Mouse (Mus musculus) heart, postnatal 0 days (tissue): ENCODE measurements at regions not wholly inside any gene's neighbourhood (a gene's known extent, or its start where the extent isn't known, plus 50 kb on each side); places are given as distances from the start of the nearest gene placed in this dataset.
A peak's percentile ranks its signal among the peaks of the same experiment; 100 is the strongest.

Experiments
- ATAC-seq: fragments of 200-750 bp; cut with Nextera tagmentation; 2 replicates; pipeline ENCODE4 v1.8.0; 2017; ENCODE audit warnings: low read depth, moderate number of reproducible peaks, moderate library complexity; ENCODE audit not compliant: insufficient read depth
- DNase-seq: peaks from one replicate; pipeline ENCODE4 v3.0.0-alpha.2; 2016; ENCODE audit warnings: low spot score
- H3K27ac ChIP-seq: fragments of 300-500 bp; sonication (generic); 2 replicates; pipeline ENCODE4 v1.5.1; 2014; ENCODE audit warnings: low read depth, mild to moderate bottlenecking
- H3K27me3 ChIP-seq: fragments of 300-500 bp; sonication (generic); 2 replicates; pipeline ENCODE4 v1.6.1; 2014; ENCODE audit warnings: low read length, mixed read lengths; ENCODE audit not compliant: control insufficient read depth, insufficient read depth
- H3K36me3 ChIP-seq: fragments of 300-500 bp; sonication (generic); replicated peaks from 2 replicates; pipeline ENCODE4 v1.6.1; 2014; ENCODE audit warnings: low read length, mixed read lengths; ENCODE audit not compliant: control insufficient read depth, insufficient read depth
- H3K4me1 ChIP-seq: fragments of 300-500 bp; sonication (generic); 2 replicates; pipeline ENCODE4 v1.6.1; 2014; ENCODE audit warnings: antibody characterized with exemption; ENCODE audit not compliant: control insufficient read depth, insufficient read depth
- H3K4me2 ChIP-seq: fragments of 300-500 bp; sonication (generic); 2 replicates; pipeline ENCODE4 v1.6.1; 2014; ENCODE audit warnings: low read depth, mild to moderate bottlenecking, low read length, moderate library complexity
- H3K4me3 ChIP-seq: fragments of 300-500 bp; sonication (generic); 2 replicates; pipeline ENCODE4 v1.5.1; 2014; ENCODE audit warnings: low read depth, low read length
- H3K9ac ChIP-seq: fragments of 300-500 bp; sonication (generic); replicated peaks from 2 replicates; pipeline ENCODE4 v1.6.1; 2014; ENCODE audit warnings: low read depth, low read length, mixed read lengths
- H3K9me3 ChIP-seq: fragments of 300-500 bp; sonication (generic); replicated peaks from 2 replicates; pipeline ENCODE4 v1.6.1; 2016; ENCODE audit warnings: low read length; ENCODE audit not compliant: control insufficient read depth
- CTCF ChIP-seq: IDR thresholded peaks from 2 replicates; pipeline ENCODE4 v1.5.1; 2016; ENCODE audit warnings: antibody characterized with exemption, control low read depth, low read depth
- EP300 ChIP-seq: IDR thresholded peaks from 2 replicates; pipeline ENCODE4 v1.6.1; 2016; ENCODE audit warnings: antibody characterized with exemption, low read depth
- WGBS: fragments of 180-500 bp; shearing (Covaris S2); extraction: QIAGEN DNeasy Blood & Tissue Kit; methylation state at CpG from one replicate; pipeline ENCODE4 v1.1.7; 2014; 5-methylcytosine and 5-hydroxymethylcytosine counted together

DNA sequence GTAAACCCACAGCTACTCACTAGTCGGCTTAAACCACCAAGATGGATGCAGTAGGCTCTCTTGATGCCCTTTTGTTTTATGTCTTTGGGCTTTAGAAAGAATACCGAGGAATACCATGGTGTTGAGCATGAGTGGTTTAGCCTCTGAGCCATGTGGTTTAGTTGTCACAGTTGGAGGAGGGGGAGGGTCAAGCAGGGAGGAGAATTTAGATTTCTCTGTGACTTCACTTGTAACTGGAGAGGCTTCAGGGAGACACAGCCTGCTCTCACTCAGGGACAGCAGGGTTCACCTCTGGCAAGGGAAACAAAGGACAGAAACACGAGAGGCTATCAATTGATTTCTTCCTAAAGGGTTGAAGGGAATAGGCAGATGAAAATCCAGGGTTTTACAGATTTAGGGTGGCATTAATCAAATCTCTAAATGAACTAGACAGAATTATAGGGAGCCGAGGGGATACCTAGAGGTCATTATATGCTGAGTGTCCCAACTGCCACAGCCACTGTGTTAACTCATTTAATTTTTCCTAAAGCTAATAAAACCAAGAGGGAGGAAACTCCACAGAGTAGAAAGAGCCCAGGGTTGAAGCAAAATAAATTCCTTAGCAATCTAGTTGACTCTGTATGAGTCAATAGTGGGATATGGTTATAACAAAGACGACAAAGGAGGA lies 2113.7 kb upstream of the 5930422O12Rik start:
- peaks cover 9% of the 10 kb centered on the region; the same call in 1 of the 2 replicates for H3K4me1 ChIP-seq
- peak overlapping the region; percentile 36 for H3K4me2 ChIP-seq
- no peak overlapping the region for H3K9ac ChIP-seq
- DNase-seq = no peak
- no peak for ATAC-seq
- 38% methylated on average over 5 of the region's 5 CpGs for WGBS
- no peak overlapping the region for H3K27ac ChIP-seq
- H3K27me3 ChIP-seq = no peaks in the 10 kb centered on the region
- H3K4me3 ChIP-seq = no peak overlapping the region
- no peak for TF ChIP-seq EP300
- TF ChIP-seq CTCF = no peak
- no peaks in the 10 kb centered on the region for H3K36me3 ChIP-seq
- H3K9me3 ChIP-seq = 0 out of 2 replicates have a peak, but pooled peaks cover 2% of the 10 kb centered on the region

DNA sequence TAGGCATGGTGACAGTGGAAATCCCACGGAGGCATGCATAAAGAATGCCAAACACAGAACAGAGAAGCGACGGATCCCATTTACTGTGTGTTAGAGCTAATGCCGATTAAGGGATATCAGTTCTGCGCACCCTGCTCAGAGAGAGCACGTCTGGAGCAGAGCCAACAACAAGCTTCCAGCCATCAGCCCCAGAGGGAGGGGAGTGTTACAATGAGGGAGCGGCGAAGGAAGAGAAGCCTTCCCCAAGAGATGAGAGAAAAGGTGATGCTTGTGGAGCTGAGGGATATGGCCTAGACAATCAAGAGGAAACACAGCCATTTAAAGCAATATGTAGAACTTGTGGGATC lies 2113.2 kb upstream of the 5930422O12Rik start:
- DNase-seq (no peak), ATAC-seq (peak; percentile 47; the same call in 1 of the 2 replicates)
- 12% methylated on average over 8 of the region's 8 CpGs for WGBS
- Histone ChIP-seq H3K27me3 (no peaks in the 10 kb centered on the region), H3K4me2 (peak overlapping the region; percentile 36), H3K9ac (no peak overlapping the region), H3K27ac (no peak overlapping the region), H3K4me3 (no peak overlapping the region), H3K9me3 (0 out of 2 replicates have a peak, but pooled peaks cover 2% of the 10 kb centered on the region), H3K36me3 (no peaks in the 10 kb centered on the region), H3K4me1 (peaks cover 9% of the 10 kb centered on the region; the same call in 1 of the 2 replicates)
- TF ChIP-seq CTCF = no peak
- no peak for TF ChIP-seq EP300

DNA sequence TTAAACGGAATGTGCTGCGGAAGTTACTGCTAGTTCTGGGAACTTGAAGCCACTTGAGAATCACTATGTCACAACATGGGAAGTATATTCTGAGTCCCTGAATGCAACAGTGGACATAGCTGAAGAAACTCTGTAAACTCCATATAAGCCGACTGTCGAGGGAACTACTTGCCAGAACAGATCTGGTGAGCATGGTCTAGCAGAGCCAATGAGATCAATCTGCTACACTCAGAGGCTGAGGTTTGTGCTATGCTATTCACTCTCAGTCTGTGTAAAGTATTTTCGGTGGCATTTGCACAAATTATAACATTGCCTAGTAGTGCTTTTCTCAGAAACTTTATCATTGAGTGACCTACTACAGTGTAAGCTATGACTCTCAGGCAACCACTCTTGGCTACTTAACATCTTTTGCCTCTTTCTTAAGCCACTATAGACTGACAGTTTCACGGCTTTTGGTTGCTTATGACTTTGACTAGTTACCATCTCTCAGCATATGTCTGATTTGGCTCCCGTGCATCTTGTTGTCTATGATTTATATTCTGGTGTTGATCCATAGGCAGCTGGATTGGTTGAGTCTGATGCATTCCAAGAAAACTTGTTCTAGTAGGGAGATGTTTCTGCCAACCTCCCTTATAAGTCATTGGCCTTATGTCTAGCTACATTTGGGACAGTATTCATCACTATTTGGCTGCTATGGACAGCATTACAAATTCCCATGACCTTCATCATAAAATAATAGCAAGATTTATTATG lies 2094.8 kb upstream of the 5930422O12Rik start:
- no peaks in the 10 kb centered on the region for H3K4me1 ChIP-seq
- no peaks in the 10 kb centered on the region for H3K9me3 ChIP-seq
- DNase-seq (no peak), ATAC-seq (no peak)
- no peak overlapping the region for H3K4me3 ChIP-seq
- H3K4me2 ChIP-seq = no peak overlapping the region
- no peaks in the 10 kb centered on the region for H3K27me3 ChIP-seq
- no peaks in the 10 kb centered on the region for H3K36me3 ChIP-seq
- TF ChIP-seq EP300 (no peak), CTCF (no peak)
- 81% methylated on average over 7 of the region's 7 CpGs for WGBS
- no peak overlapping the region for H3K27ac ChIP-seq
- no peak overlapping the region for H3K9ac ChIP-seq

DNA sequence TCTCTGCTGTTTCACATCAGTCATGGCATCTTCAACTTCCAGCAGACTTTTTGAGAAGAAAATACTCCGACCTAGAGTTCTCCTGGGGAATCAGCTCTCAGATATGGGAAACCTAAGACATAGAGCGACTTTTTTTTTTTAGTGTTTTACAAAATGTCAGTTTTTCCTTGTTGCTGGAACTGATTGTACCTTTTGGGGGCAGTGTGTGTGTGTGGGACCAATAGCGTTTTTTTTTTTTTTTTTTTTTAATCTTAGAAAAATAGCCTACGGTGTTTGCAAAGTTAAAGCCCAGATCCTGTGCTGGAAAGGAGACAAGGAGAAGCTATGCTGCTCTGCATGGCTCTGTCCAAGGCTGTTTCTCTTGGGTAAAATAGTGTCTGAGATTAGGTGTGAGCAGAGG lies 2080.0 kb upstream of the 5930422O12Rik start:
- Histone ChIP-seq H3K27me3 (no peaks in the 10 kb centered on the region), H3K9ac (no peak overlapping the region), H3K4me3 (no peak overlapping the region), H3K4me1 (no peaks in the 10 kb centered on the region), H3K9me3 (no peaks in the 10 kb centered on the region), H3K36me3 (no peaks in the 10 kb centered on the region), H3K27ac (no peak overlapping the region), H3K4me2 (no peak overlapping the region)
- WGBS = 69% methylated on average over 4 of the region's 4 CpGs
- DNase-seq (no peak), ATAC-seq (no peak)
- no peak for TF ChIP-seq CTCF
- no peak for TF ChIP-seq EP300

DNA sequence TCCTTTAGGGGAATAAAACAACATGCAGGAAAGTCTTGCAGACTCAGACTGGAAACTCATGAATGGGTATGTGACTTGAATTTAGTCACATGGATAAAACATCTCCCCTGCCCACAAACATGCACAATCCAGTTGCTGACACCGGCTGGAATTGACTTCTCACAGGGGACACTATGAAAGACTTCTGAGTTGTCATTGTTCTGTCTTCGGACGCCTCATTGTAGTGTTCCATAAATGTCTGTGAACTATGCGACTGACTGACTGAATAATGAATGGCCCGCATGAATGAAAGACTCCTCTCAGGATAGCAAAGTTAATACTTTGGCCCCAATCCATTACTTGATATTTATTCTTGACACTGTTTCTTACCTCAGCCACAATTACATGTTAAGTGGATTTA lies 2058.9 kb upstream of the 5930422O12Rik start:
- DNase-seq = no peak
- Histone ChIP-seq H3K27ac (no peak overlapping the region), H3K27me3 (no peaks in the 10 kb centered on the region), H3K4me1 (no peaks in the 10 kb centered on the region), H3K4me3 (no peak overlapping the region), H3K9ac (no peak overlapping the region), H3K36me3 (no peaks in the 10 kb centered on the region), H3K4me2 (no peak overlapping the region), H3K9me3 (no peaks in the 10 kb centered on the region)
- TF ChIP-seq EP300 = no peak
- TF ChIP-seq CTCF = no peak
- no peak for ATAC-seq
- WGBS = 72% methylated on average over 5 of the region's 5 CpGs
